Mouse (Mus musculus) lung, postnatal 0 days (tissue): ENCODE measurements around the gene Kcnh1.

Source experiments
- CTCF ChIP-seq: IDR thresholded peaks from 2 replicates; pipeline ENCODE4 v1.5.1; 2016; ENCODE audit warnings: antibody characterized with exemption, mild to moderate bottlenecking
- EP300 ChIP-seq: IDR thresholded peaks from 2 replicates; pipeline ENCODE4 v1.6.1; 2016; ENCODE audit warnings: antibody characterized with exemption, mild to moderate bottlenecking, control low read depth

DNA sequence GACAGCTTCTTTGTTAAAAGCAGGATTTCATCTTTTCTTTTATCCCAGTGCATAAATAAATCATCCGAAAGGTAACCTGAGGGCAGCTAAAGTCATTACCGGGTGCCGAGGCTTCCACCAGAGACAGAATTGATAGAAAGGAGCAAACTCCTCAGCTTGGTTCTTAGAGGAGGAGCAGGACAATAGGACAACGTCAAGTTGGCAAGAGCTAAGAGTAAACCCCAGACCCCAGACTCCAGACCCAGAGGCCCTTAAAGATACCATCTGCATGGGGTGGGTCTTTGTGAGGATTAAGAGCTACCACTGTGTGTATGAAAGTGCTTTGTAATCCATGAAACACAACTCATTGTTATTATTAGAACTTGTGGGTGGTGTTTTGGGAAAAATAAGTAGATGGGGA lies 121.9 kb downstream of the Kcnh1 start:
- TF ChIP-seq CTCF (no peak), EP300 (no peak)
